Mouse (Mus musculus) inflammation-experienced regulatory T-cells, adult 6 months (primary cell): ENCODE results near the gene Gm9780. TPM values are rescaled to one million over a fixed set of nuclear protein-coding genes. Genes with fewer than 3 reads are reported as not detected.
"Not testable (repeated sequence)": the region's sequence is repeated elsewhere in the genome, so short reads cannot be mapped to it uniquely, and the experiment has no call there.

ENCODE experiments used
- ATAC-seq: one replicate; pipeline ENCODE4 v1.8.0; 2017
- polyA plus RNA-seq, 3 experiments: library from polyadenylated mRNA; unstranded; fragments of 100-300 nt; shearing (Covaris generic); gene quantifications; one replicate each; pipeline ENCODE4 v1.2.1; 2017

Gene Gm9780
- polyA plus RNA-seq: not detected

DNA sequence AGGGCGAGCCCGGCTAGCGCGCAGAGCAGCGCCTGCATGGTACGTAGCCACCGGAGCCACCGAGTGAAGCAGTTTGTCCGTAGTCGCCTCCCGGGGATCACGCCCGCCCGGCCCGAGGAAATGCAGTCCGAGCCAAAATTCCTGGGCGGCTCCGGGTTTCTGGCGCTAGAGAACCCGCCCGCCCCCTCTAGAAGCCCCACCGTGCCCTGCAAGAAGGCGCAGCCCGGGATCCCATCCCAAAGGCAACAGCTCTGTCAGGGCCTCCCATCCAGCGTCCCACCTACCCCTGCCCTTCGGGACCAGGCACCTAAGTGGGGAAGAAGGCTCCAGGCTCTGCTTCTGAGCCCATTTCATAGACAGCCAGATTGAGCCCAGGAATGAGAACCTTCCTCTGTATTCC is at the start of gene Gm9780:
Gene Gm9780 (minus strand): TSS at position 101 of the 400 bp plus-strand sequence.
- not testable (repeated sequence) for ATAC-seq

- not testable (repeated sequence) for ATAC-seq
Observed at GRCm38 (mm10) chr14:26081997-26082396, 39.5 kb upstream of the Gm9780 start, which contains the start of gene Cphx3. Gene Cphx3, plus strand, starts transcription at chr14:26082297.

GRCm38 (mm10) chr14:26081216-26081615 is 38.7 kb upstream of the Gm9780 start, which contains the start of gene Cphx2:
Gene Cphx2, plus strand, starts transcription at chr14:26081516.
- not testable (repeated sequence) for ATAC-seq

DNA sequence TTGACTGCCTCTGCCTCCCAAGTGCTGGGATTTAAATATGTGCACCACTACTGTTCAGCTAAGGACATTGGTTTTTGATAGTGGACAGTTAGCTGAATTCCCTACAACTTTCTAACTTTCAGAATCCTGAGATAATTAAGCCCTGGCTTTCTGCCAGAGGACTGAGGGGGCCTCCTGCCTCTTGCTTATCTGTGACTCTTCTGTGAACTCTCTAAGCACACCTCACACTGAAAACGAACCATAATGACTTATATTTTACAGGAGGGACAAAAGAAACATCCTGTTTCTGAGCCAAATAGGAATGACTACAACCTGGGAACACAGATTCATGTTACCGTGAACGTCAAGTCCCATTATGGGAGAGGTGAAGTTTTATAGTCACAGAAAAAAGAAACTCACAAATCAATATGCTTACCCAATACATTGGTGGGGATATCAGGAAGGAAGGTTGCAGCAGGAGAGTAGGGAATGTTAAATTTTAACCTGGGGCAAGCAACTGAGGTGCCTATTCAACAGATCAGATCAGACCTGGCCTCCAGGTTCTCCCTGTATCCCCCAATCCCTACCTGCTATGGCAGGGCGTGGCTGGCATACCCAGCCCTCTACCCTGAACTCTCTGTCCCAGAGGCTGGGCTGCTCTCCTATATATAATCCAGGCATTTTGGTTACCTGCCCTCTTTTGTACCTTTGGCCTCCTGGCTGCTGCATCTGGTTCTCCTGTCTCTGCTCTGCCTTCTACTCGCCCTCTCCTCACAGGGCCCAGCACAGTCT is 34.3 kb upstream of the Gm9780 start:
- ATAC-seq: not testable (repeated sequence)

- peak; percentile 89 for ATAC-seq
Observed at GRCm38 (mm10) chr14:26067325-26067633, 24.8 kb upstream of the Gm9780 start, which contains the start of gene Tmem254c. Gene Tmem254c, minus strand, starts transcription at chr14:26067355.

DNA sequence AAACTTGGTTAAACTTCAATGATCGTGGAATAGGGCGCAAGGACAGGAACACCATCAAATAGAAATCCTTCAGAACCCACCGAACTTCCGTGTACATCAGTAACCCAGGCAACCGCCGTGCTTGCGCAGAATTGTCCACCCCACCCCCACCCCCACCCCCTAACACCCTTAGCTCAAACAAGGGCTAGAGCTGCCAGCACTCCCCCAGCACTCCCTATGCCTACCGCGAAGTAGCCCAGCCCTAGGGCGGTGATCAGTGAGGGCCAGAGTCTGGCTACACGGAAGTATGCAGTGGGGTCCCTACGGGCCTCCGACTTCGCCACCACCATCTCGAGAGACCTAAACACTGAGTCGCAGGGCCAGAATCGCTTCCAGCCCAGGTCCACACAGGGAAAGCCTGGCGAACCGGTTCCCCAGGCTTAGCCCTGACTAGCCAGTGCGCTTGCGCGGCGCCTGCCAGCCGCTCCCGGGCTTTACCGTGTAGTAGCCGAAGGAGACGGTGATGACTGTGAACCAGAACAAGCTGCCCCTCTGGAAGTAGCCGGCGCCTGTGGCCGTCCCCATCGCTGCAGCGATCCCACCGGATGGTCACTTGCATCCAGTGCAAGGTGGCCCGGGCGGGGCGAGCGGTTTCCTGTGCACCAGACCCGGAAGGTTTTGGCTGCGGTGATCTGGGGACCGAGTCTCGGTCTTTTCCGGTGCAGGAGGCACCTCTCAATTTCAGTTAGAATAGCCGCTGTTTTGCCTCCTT is 24.2 kb upstream of the Gm9780 start:
- ATAC-seq: peak; percentile 62

DNA sequence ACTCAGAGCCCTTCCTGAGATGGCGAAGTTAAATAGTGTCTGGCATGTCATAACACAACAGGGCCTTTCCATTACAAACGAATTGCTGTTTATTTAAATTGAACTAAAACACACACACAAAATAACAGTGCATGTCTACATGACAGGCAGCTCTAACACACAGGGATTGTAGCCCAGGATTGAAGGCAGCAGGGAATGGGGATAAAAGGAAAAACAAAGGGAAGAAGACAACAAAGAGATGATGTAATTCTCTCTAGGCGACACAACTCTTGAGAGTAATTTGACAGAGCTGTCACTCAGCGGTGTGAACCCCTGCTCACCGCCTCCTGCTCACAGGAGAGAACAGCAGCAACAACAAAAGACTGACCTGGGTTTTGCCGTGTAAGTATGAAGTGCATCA is 16.9 kb upstream of the Gm9780 start:
- not testable (repeated sequence) for ATAC-seq

DNA sequence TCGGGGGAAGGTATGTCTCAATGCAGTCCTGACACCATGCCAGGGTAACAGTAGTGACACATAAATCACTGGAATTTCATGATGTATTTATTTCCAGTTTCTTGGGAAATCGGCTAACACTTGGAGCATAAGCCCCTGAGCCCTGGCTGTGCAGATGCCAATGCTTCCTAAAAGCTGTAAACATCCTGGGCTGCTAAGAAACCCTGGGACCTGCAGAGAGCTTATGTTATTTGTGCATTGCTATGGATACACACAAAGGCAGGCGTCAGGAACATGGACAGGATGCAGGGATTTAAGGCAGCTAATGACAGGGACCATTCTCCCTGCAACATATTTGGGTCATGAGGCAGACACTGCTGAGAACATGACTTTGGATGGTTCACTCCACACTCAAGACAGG is 15.7 kb upstream of the Gm9780 start:
- ATAC-seq: not testable (repeated sequence)

- not testable (repeated sequence) for ATAC-seq
Observed at GRCm38 (mm10) chr14:26048767-26049166, 6.3 kb upstream of the Gm9780 start.

- ATAC-seq: not testable (repeated sequence)
Observed at GRCm38 (mm10) chr14:26047026-26047425, 4.5 kb upstream of the Gm9780 start.

DNA sequence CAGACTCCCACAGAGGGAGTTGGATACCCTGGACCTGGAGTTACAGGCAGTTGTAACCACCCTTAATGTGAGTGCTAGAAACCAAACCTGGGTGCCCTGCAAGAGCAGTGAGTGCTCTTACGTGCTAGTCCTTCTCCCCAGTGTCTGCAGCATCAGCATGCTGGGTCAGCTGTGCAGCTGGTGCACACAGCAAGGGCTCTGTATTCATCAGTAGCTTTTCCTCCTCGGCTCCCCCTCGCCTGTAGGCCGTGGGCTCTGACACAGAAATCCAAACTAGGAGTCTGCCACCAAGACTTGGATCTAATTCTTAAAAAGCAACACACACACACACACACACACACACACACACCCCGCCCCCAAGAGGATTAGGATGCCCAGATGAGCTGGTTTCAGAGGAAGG is 2.5 kb upstream of the Gm9780 start:
- not testable (repeated sequence) for ATAC-seq

- not testable (repeated sequence) for ATAC-seq
Observed at GRCm38 (mm10) chr14:26035439-26035838, 7.1 kb downstream of the Gm9780 start.

- ATAC-seq: not testable (repeated sequence)
Observed at GRCm38 (mm10) chr14:26034364-26034763, 8.1 kb downstream of the Gm9780 start.

GRCm38 (mm10) chr14:26025653-26026052 is 16.9 kb downstream of the Gm9780 start:
- not testable (repeated sequence) for ATAC-seq

DNA sequence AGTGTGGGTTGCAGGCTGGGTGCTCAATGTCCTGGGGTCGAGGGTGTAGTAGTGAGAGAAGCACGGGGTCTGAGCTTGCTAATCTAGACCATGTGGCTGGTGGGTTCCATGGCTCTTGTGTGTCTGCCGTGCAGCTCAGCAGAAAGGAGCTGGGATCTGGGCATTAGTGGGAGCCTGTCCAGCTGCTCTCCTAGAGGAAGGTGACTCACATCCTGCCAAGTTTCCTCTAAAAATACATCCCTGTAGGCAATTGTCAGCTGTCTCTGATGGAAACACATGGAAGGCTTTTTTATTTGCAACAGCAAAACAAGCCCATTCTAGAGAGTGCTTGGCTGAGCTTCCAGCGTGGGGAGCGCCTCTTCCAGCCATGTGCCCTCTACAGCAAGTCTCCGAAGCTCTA is 19.7 kb downstream of the Gm9780 start:
- not testable (repeated sequence) for ATAC-seq

- ATAC-seq: not testable (repeated sequence)
Observed at GRCm38 (mm10) chr14:26021555-26021954, 21.0 kb downstream of the Gm9780 start.

DNA sequence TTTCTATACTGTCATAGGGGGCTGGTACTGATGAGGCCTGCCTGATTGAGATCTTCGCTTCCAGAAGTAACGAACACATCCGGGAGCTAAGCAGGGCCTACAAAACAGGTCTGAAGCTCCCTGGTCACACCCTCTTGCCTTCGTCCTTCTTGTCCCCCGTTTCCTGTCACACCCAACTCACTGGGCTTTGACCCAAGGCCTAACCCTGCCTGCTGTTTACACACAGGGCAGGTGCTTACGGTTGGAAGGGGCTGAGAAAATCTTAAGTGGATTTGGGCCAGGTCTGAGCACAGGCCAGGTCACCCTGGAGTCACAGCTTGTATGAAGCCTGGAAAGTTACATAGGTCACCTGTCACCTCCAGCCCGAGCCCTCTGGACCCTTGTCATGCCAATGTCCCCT is 26.1 kb downstream of the Gm9780 start:
- ATAC-seq: not testable (repeated sequence)

DNA sequence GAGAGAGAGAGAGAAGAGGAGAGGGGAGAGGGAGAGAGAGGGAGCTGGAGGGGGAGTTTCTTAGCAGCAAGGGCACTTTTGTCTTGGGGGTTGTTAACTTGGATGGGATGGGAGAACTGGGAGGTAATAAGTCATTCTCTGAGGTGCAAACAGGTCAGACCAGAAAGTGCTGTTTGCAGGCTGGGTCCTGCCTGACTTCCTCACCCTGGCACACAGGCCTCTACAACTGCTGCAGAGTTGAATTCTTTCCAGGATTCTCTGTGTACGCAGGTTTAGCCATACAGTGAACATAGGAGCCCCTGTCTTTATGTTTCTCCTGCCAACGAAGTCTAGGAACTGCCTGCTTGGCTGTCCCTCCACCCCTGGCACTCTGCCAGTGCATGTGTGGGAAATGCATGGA is 35.0 kb downstream of the Gm9780 start:
- ATAC-seq: not testable (repeated sequence)

DNA sequence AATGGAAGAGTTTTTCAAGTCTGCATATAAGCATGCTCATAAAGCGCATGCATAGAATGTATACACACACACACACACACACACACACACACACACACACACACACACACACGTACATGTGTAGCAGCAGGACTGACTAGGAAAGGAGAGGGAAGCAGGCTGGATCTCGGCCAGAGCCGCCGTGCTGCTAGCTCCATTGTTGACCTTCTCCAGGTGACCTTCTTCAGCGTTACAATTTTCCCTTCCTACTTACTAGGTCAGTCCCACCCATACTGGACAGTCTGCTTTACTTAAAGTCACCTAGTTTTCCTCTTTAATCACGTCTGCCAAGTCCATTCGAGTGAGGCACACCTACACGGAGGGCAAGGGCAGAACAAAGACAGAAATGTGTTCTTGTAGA is 60.6 kb downstream of the Gm9780 start:
- not testable (repeated sequence) for ATAC-seq

DNA sequence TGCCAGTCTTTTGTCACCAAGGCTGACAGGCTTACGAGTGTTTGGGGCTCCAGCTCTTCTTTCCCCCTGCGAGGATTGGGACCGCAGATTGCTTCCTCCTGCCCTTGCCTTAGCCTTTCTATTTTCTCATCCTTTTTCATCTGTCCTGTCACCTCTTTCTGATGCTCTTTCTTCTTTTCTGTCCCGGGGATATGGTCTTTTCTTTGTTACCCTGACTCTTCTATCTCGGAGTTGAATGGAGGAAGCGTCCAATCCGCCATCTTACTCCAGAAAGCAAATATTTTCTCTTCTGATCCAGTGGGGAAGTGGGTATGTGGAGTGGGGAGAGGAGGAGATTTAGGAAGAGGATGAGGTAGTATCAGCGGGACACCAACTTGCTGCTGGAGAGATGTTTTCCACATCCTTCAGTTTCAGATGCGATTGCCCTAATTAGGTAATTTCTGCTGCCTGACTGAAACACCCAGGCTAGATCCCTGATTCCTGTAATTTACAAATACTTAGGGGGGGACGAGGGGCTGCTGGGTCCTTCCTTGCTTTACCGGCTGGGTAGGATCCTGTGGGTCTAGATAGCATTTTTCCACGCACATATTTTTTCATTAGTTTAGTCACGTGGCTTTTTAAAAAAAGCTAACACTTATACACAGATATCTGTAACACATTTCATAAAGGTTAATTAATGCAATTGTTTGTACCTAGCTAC is 63.1 kb downstream of the Gm9780 start:
- ATAC-seq: not testable (repeated sequence)

- ATAC-seq: not testable (repeated sequence)
Observed at GRCm38 (mm10) chr14:25978371-25979241, 63.9 kb downstream of the Gm9780 start, which contains the start of gene Duxbl1. Gene Duxbl1, plus strand, starts transcription at chr14:25978577.
